Mouse (Mus musculus): Measurements from ENCODE around the gene Stx5a. TPM values are rescaled to one million over a fixed set of nuclear protein-coding genes. Genes with fewer than 3 reads are reported as not detected.

The Stx5a gene
- total and polyA plus RNA-seq, 3 experiments: 23.8 to 33.4 (median 25.3) TPM

DNA sequence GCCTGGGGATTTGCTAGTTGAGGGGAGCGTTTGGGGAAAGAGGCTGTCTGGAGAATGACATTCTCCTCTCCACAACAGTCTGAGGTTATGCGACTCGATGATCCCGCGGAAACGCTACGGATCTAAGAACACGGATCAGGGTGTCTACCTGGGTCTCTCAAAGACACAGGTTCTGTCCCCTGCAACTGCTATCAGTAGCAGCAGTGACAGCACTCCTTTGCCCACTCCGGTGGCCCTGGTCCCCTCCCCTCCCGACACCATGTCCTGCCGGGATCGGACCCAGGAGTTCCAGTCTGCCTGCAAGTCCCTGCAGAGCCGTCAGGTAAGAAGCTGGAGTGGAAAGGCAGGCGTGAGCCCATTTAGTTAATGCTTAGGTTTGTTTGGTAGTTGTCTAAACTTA, 963 bp downstream of the Stx5a start:
- TF ChIP-seq POLR2A (IDR thresholded peaks at IDR 0.05; ENCODE audit: insufficient read depth, low read depth, low read length): no peak
- TF ChIP-seq EP300 (IDR thresholded peaks at IDR 0.05; ENCODE audit: insufficient read depth, low read depth, low read length): no peak
- TF ChIP-seq CTCF (IDR thresholded peaks at IDR 0.05): no peak
- Histone ChIP-seq H3K4me3 (peak overlapping the region; percentile 99), H3K4me1 (ENCODE audit: control insufficient read depth, insufficient read depth, low read length) (peaks cover 5% of the 10 kb centered on the region), H3K27me3 (ENCODE audit: control insufficient read depth, insufficient read depth, low read length) (no peaks in the 10 kb centered on the region), H3K9ac (ENCODE audit: low read depth, low read length) (peak overlapping the region; percentile 74), H3K79me2 (replicated peaks; ENCODE audit: control insufficient read depth, insufficient read depth, low read length) (peaks cover 3% of the 10 kb centered on the region), H3K36me3 (ENCODE audit: control insufficient read depth, insufficient read depth, low read length) (peaks cover 22% of the 10 kb centered on the region), H3K27ac (peak overlapping the region; percentile 97)
- no peak for DNase-seq
- intact Hi-C loops (cut with DNase I): loop anchor here (5.0 kb wide), 1 partner anchor 75 kb away; the partner anchor contains the start of gene Ttc9c
- WGBS: 6% methylated on average over 14 of the region's 14 CpGs

DNA sequence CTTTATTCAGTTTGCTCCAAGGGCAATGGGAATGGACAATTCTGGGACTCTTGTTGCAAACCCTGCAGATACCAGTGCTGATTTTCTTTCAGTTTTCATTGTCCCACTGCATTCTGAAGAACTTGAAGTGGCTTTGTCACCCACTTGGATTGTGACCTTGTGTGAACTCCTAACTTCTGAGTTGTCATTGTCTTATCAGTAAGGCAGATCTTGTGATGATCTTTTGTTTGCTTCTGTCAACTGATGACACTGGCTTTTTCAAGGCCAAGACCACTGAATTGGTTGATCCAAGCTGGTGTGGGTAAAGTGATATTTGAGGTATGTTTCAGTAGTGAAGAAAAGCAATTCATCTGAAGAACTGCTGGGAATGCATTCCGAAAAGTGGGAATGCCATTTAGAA, 4.2 kb downstream of the Stx5a start:
- peaks cover 28% of the 10 kb centered on the region for H3K36me3 ChIP-seq (ENCODE audit: control insufficient read depth, insufficient read depth, low read length)
- WGBS: 94% methylated on average over 1 of the region's 1 CpGs
- DNase-seq: no peak
- H3K79me2 ChIP-seq (replicated peaks; ENCODE audit: control insufficient read depth, insufficient read depth, low read length): peaks cover 3% of the 10 kb centered on the region
- H3K9ac ChIP-seq (ENCODE audit: low read depth, low read length): no peak overlapping the region
- H3K27me3 ChIP-seq (ENCODE audit: control insufficient read depth, insufficient read depth, low read length): no peaks in the 10 kb centered on the region
- peaks cover 5% of the 10 kb centered on the region for H3K4me1 ChIP-seq (ENCODE audit: control insufficient read depth, insufficient read depth, low read length)
- no peak overlapping the region for H3K27ac ChIP-seq
- H3K4me3 ChIP-seq: no peak overlapping the region
- TF ChIP-seq CTCF (IDR thresholded peaks at IDR 0.05) (no peak), POLR2A (IDR thresholded peaks at IDR 0.05; ENCODE audit: insufficient read depth, low read depth, low read length) (no peak), EP300 (IDR thresholded peaks at IDR 0.05; ENCODE audit: insufficient read depth, low read depth, low read length) (no peak)
- intact Hi-C loops (cut with DNase I): no loop called here

DNA sequence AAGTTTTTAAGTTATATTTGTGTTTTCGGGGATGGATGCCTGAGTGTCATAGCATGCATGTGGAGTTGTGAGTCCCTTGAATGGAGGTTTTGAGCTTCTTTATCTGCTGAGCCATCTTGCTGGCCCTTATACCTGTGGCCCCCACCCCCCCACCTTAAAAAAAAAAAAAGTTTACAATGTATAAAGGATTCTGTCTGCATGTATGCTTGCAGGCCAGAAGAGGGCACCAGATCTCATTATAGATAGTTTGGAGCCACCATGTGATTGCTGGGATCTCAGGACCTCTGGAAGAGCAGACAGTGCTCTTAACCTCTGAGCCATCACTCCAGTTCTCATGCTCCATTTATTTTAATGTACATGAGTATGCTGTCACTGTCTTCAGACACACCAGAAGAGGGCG, 6.2 kb downstream of the Stx5a start:
- Histone ChIP-seq H3K27me3 (ENCODE audit: control insufficient read depth, insufficient read depth, low read length) (no peaks in the 10 kb centered on the region), H3K4me3 (no peak overlapping the region), H3K4me1 (ENCODE audit: control insufficient read depth, insufficient read depth, low read length) (peaks cover 3% of the 10 kb centered on the region), H3K9ac (ENCODE audit: low read depth, low read length) (no peak overlapping the region), H3K27ac (no peak overlapping the region), H3K79me2 (replicated peaks; ENCODE audit: control insufficient read depth, insufficient read depth, low read length) (peaks cover 3% of the 10 kb centered on the region), H3K36me3 (ENCODE audit: control insufficient read depth, insufficient read depth, low read length) (peaks cover 30% of the 10 kb centered on the region)
- no peak for DNase-seq
- TF ChIP-seq EP300 (IDR thresholded peaks at IDR 0.05; ENCODE audit: insufficient read depth, low read depth, low read length) (no peak), CTCF (IDR thresholded peaks at IDR 0.05) (peak; percentile 58)
- intact Hi-C loops (cut with DNase I): no loop called here
- 83% methylated on average over 2 of the region's 2 CpGs for WGBS

DNA sequence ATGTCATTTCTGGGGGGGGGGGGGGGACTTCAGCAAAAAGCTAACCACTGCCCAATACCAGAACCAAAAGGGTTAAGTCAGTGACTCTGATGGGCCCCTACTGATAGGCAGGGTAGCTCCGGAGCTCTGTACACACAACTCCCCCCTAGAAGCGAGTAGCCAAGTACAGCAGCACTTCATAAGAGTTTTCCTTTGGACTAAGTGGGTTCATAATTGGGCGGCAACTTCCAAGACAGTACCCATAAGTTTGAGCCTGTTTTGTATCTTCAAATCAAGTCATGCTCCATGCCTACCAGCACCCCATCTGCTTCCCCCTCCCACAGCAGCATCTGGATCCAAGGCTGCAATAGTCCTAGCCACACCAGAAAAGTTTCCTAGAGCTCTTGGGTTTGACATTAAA, 14.4 kb downstream of the Stx5a start:
- WGBS: 47% methylated on average over 3 of the region's 3 CpGs
- intact Hi-C loops (cut with DNase I): loop anchor here (1.0 to 5.0 kb wide), 3 partner anchors 14 to 62 kb away; partner anchors contain the start of genes Stx5a, Tmem179b and Ttc9c
- no peak for DNase-seq
- Histone ChIP-seq H3K79me2 (replicated peaks; ENCODE audit: control insufficient read depth, insufficient read depth, low read length) (peaks cover 7% of the 10 kb centered on the region), H3K9ac (ENCODE audit: low read depth, low read length) (no peak overlapping the region), H3K4me3 (no peak overlapping the region), H3K36me3 (ENCODE audit: control insufficient read depth, insufficient read depth, low read length) (peaks cover 10% of the 10 kb centered on the region), H3K27me3 (ENCODE audit: control insufficient read depth, insufficient read depth, low read length) (no peaks in the 10 kb centered on the region), H3K27ac (no peak overlapping the region), H3K4me1 (ENCODE audit: control insufficient read depth, insufficient read depth, low read length) (peaks cover 4% of the 10 kb centered on the region)
- TF ChIP-seq EP300 (IDR thresholded peaks at IDR 0.05; ENCODE audit: insufficient read depth, low read depth, low read length) (no peak), CTCF (IDR thresholded peaks at IDR 0.05) (no peak), POLR2A (IDR thresholded peaks at IDR 0.05; ENCODE audit: insufficient read depth, low read depth, low read length) (no peak)

DNA sequence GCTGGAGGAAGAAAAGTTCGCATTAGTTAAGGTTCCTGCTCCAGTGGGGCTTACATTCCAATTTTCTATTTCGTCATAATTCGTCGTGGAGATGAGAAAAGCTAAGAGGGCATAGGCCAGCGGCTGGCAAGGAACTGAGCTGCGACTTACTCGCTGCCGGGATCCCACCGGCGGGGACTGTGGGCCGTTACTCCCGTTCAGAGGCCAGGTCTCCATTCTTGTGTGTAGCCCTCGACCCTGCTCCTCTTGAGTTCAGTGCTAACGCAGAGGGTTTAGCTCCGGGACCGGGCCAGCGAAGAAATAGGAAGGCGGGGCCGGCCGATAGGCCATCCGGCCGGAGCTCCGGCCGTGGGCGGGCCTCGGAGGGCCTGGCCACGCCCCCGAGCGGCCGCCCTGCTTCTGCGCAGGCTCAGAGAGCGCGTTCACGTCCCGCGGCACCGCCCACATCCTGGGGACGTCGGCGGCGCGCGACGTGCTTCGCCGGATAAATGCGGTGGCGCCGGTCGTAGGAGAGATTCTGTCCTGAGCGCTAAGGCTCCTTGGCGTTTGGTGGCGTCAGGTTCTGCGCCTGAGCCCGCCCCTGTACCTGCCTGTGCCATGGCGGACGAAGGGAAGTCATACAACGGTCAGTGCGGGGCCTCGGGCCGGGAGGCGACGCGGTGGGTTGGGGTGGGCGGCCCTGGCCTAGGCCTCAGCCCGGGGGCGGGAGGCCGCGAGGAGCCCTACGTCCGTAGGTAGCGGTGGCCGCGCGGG, 15.6 kb downstream of the Stx5a start, which contains the start of gene Nxf1:
Nxf1 (plus strand) TSS at position 439 of the 753 bp plus-strand sequence.
- WGBS: under 1% methylated on average over 75 of the region's 75 CpGs
- TF ChIP-seq POLR2A (IDR thresholded peaks at IDR 0.05; ENCODE audit: insufficient read depth, low read depth, low read length): peak; percentile 91
- TF ChIP-seq CTCF (IDR thresholded peaks at IDR 0.05): no peak
- Histone ChIP-seq H3K9ac (ENCODE audit: low read depth, low read length) (peak within 1 kb of the TSS; percentile 99), H3K27me3 (ENCODE audit: control insufficient read depth, insufficient read depth, low read length) (no peaks in the 10 kb centered on the region), H3K36me3 (ENCODE audit: control insufficient read depth, insufficient read depth, low read length) (peaks cover 8% of the 10 kb centered on the region), H3K79me2 (replicated peaks; ENCODE audit: control insufficient read depth, insufficient read depth, low read length) (peaks cover 7% of the 10 kb centered on the region), H3K4me3 (peak within 1 kb of the TSS; percentile 55), H3K27ac (peak within 1 kb of the TSS; percentile 90), H3K4me1 (ENCODE audit: control insufficient read depth, insufficient read depth, low read length) (peaks cover 4% of the 10 kb centered on the region)
- peak; percentile 95 for DNase-seq
- intact Hi-C loops (cut with DNase I): loop anchor here (1.0 to 5.0 kb wide), 3 partner anchors 16 to 60 kb away; partner anchors contain the start of genes Stx5a, Tmem179b and Ttc9c

DNA sequence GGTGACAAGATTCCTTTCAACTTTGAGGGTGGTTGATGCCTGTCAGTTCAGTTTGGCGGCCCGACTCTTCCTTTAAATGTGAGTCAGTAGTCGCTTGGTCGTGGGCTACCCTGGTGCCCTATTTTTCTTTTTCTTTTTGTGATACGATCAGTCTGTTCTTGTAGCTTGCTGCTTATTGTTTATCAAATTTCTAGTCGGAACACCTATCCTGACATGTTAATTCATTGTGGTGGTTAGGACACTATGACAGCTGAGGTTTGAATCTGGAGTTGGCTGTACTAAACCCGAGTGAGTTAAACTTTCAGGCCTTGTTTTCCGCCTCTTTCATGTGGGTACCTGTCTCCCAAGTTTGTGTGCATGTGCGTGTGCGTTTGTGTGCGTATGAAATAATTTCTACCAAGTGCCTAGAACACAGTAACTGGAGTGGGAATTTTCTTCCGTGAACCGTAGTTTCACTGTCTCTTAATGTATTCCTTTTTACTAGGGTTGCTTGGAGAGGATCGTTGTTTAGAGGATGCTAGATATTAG, 16.3 kb downstream of the Stx5a start:
- Histone ChIP-seq H3K4me3 (peak overlapping the region; percentile 55), H3K9ac (ENCODE audit: low read depth, low read length) (peak overlapping the region; percentile 99), H3K36me3 (ENCODE audit: control insufficient read depth, insufficient read depth, low read length) (peaks cover 8% of the 10 kb centered on the region), H3K27me3 (ENCODE audit: control insufficient read depth, insufficient read depth, low read length) (no peaks in the 10 kb centered on the region), H3K79me2 (replicated peaks; ENCODE audit: control insufficient read depth, insufficient read depth, low read length) (peaks cover 7% of the 10 kb centered on the region), H3K27ac (peak overlapping the region; percentile 90), H3K4me1 (ENCODE audit: control insufficient read depth, insufficient read depth, low read length) (peaks cover 4% of the 10 kb centered on the region)
- DNase-seq: no peak
- no peak for TF ChIP-seq EP300 (IDR thresholded peaks at IDR 0.05; ENCODE audit: insufficient read depth, low read depth, low read length)
- no peak for TF ChIP-seq POLR2A (IDR thresholded peaks at IDR 0.05; ENCODE audit: insufficient read depth, low read depth, low read length)
- no peak for TF ChIP-seq CTCF (IDR thresholded peaks at IDR 0.05)
- WGBS: 1% methylated on average over 14 of the region's 14 CpGs
- intact Hi-C loops (cut with DNase I): loop anchor here (2.0 to 5.0 kb wide), 2 partner anchors 17 to 60 kb away; partner anchors contain the start of genes Tmem179b and Ttc9c
